Mouse (Mus musculus): ENCODE measurements around the gene Rpn1. TPM values are rescaled to one million over a fixed set of nuclear protein-coding genes. Genes with fewer than 3 reads are reported as not detected.
"Not testable (repeated sequence)": the region's sequence is repeated elsewhere in the genome, so short reads cannot be mapped to it uniquely, and the experiment has no call there.

The Rpn1 gene
- polyA plus RNA-seq, 1 experiment from 2014 or later = 227 TPM

DNA sequence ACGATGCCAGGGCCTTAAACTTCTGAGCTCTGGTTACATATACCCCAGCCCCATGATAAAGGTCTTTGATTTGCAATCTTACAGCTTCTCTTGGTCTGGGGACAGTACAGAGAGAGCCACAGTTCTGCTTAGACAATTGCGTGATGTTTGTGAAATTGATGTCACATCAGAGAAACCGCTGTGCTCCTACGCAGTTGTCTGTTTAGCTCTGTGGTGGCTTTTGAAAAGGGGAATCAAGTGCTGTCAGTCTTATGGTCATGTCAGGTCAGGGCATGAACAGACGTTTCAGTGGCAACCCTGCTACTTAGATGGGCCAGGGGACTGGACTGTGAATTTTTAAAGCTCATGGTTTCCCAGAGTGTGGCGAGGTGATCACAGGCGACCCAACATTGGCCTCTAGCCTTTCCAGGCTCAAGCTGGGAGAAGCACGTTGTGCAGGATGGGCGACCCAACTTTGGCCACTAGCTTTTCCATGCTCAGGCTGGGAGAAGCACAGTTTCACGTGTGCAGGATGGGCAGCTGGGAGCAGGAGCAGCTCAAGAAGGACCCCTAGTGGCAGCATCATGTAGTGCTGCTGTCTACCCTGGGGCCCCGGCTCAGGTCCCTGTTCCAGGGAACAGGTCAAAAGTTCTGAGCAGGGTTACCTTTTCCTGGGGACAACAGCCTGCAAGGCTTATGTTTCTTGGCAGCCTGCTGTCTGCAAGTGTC is 39.0 kb downstream of the Rpn1 start:
- H3K36me3 ChIP-seq = no peaks in the 10 kb centered on the region
- ATAC-seq (ENCODE audit: insufficient number of reproducible peaks, low FRiP score) = 0 out of 2 replicates have a peak, but pooled peaks have one; percentile 16
- peaks cover 9% of the 10 kb centered on the region for H3K4me1 ChIP-seq (replicated peaks)
- H3K9me3 ChIP-seq (replicated peaks) = 0 out of 2 replicates have a peak, but pooled peaks cover 3% of the 10 kb centered on the region
- H3K9ac ChIP-seq = peak overlapping the region; percentile 10; the same call in 1 of the 2 replicates
- H3K4me3 ChIP-seq = 0 out of 2 replicates have a peak overlapping the region, but pooled peaks have one; percentile 11
- no peak overlapping the region for H3K27ac ChIP-seq (ENCODE audit: poor library complexity, severe bottlenecking)
- H3K4me2 ChIP-seq = peak overlapping the region; percentile 58
- WGBS = 43% methylated on average over 11 of the region's 11 CpGs
- H3K27me3 ChIP-seq (replicated peaks) = peaks cover 33% of the 10 kb centered on the region

DNA sequence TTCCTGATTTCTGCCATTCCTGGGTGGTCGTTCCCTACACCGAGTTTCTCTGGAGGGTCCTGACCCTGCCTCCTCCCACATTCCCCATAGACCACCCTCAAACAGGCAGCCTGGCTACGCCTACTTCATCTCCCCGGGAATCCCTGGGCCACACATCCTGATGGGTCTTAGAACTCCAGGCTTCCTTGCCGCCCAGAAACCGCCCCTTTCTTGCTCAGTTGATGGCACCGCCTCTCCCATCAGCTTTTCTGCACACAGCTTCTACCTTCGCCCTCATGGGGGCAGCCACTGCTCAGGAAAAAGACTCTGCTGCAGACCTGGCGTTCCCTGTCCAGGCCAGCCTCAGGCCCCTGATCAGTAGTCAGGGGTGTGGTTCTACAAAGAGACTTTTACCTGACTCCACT is 39.6 kb downstream of the Rpn1 start:
- H3K36me3 ChIP-seq = no peaks in the 10 kb centered on the region
- 2% methylated on average over 9 of the region's 9 CpGs for WGBS
- peak overlapping the region; percentile 58 for H3K4me2 ChIP-seq
- peak; percentile 75; the same call in 1 of the 2 replicates for ATAC-seq (ENCODE audit: insufficient number of reproducible peaks, low FRiP score)
- peaks cover 3% of the 10 kb centered on the region; the same call in 1 of the 2 replicates for H3K9me3 ChIP-seq (replicated peaks)
- no peak overlapping the region for H3K27ac ChIP-seq (ENCODE audit: poor library complexity, severe bottlenecking)
- H3K4me1 ChIP-seq (replicated peaks) = peaks cover 9% of the 10 kb centered on the region
- H3K9ac ChIP-seq = peak overlapping the region; percentile 10; the same call in 1 of the 2 replicates
- H3K4me3 ChIP-seq = 0 out of 2 replicates have a peak overlapping the region, but pooled peaks have one; percentile 11
- peaks cover 35% of the 10 kb centered on the region for H3K27me3 ChIP-seq (replicated peaks)

DNA sequence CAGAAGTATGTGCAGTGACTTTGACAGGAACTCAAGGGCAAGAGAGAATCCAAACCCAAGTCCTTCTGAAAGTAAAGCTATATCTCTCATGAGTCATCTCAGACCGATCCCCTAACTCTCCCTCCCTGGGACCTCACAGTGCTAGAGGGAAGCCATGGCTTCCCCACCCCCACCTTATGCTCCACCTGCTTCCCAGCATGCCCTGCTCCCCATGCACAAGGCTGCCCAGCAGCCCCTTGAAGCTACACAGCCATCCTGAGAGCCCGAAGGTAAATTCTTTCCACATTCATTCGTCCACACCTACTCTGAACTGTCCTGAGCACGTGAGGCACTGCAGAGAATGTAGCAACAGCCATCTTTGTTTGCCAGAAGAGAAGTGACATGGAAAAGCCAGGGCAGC is 40.3 kb downstream of the Rpn1 start:
- WGBS = 64% methylated on average over 4 of the region's 4 CpGs
- H3K4me3 ChIP-seq = no peak overlapping the region
- peaks cover 9% of the 10 kb centered on the region for H3K4me1 ChIP-seq (replicated peaks)
- no peaks in the 10 kb centered on the region for H3K36me3 ChIP-seq
- H3K9ac ChIP-seq = no peak overlapping the region
- ATAC-seq (ENCODE audit: insufficient number of reproducible peaks, low FRiP score) = no peak
- peaks cover 37% of the 10 kb centered on the region for H3K27me3 ChIP-seq (replicated peaks)
- no peak overlapping the region for H3K27ac ChIP-seq (ENCODE audit: poor library complexity, severe bottlenecking)
- H3K9me3 ChIP-seq (replicated peaks) = no peaks in the 10 kb centered on the region; the same call in 1 of the 2 replicates
- H3K4me2 ChIP-seq = no peak overlapping the region

DNA sequence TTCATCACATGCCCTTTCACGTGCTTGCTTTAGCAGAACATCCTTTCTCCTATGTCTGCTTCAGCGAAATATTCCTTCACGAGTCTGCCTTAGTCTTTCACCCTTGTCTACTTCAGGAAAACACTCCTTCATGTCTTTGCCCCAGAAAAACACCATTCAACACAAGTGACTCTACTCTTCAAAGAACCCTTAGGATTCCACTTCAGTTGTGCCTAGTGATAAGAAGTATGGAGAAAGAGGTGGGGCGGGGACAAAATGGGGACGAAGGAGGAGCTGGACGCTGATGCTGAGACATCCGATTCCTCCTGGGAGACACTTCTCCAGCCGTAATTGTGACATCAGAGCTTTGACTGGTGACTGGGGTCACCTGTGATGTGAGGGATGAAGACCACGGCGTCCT is 41.5 kb downstream of the Rpn1 start:
- WGBS = 77% methylated on average over 10 of the region's 10 CpGs
- H3K27ac ChIP-seq (ENCODE audit: poor library complexity, severe bottlenecking); H3K9me3 ChIP-seq (replicated peaks); H3K4me2 ChIP-seq; H3K9ac ChIP-seq; H3K4me3 ChIP-seq; H3K4me1 ChIP-seq (replicated peaks); H3K36me3 ChIP-seq; ATAC-seq (ENCODE audit: insufficient number of reproducible peaks, low FRiP score): not testable (repeated sequence)
- H3K27me3 ChIP-seq (replicated peaks) = peaks cover 42% of the 10 kb centered on the region

DNA sequence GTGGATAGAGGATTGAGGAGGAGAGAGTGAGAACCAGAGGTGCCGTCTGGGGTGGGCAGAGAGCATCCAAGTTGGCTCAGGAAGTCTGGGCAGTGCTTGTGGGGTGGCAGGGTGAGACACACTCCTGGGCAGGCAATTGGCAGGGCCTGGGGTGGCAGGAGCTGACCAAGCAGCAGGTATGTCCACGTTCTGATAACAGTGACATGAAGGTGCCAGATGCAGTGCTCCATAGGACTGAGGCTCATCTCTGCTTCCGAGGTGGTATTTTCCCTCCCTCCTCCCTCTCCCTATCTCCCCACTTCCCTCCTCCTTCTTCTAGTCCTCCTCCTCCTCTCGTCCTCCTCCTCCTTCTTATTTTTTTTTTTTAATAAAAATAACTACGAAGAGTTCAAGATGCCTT is 47.2 kb downstream of the Rpn1 start:
- ATAC-seq (ENCODE audit: insufficient number of reproducible peaks, low FRiP score) = no peak
- Histone ChIP-seq H3K27ac (ENCODE audit: poor library complexity, severe bottlenecking) (no peak overlapping the region), H3K9ac (no peak overlapping the region), H3K36me3 (no peaks in the 10 kb centered on the region), H3K4me3 (0 out of 2 replicates have a peak overlapping the region, but pooled peaks have one; percentile 12), H3K4me1 (replicated peaks) (peaks cover 28% of the 10 kb centered on the region), H3K4me2 (peak overlapping the region; percentile 60), H3K9me3 (replicated peaks) (no peaks in the 10 kb centered on the region; the same call in 1 of the 2 replicates), H3K27me3 (replicated peaks) (peaks cover 74% of the 10 kb centered on the region)
- WGBS = 19% methylated on average over 5 of the region's 5 CpGs

DNA sequence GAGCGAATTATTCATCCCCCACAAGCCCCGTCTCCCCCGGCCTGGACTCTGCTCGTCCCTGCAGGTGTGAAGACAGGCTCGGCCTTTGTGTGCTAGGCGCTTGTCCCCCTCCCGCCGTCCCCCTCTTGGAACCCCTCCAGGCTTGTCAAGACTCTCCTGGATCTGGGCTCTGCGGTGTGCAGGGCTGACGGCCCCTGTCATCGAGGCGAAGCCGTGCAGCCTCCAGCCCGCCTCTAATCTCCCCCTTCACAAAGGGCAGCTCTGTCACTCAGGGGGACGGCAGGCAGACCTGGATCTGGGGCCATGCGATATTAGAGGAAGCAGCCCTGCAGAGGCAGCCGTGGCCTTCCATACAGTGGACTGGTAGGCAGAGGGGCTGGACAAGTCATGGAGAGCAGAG is 47.8 kb downstream of the Rpn1 start:
- H3K9ac ChIP-seq = no peak overlapping the region
- under 1% methylated on average over 17 of the region's 17 CpGs for WGBS
- 0 out of 2 replicates have a peak overlapping the region, but pooled peaks have one; percentile 12 for H3K4me3 ChIP-seq
- H3K9me3 ChIP-seq (replicated peaks) = no peaks in the 10 kb centered on the region; the same call in 1 of the 2 replicates
- peaks cover 31% of the 10 kb centered on the region for H3K4me1 ChIP-seq (replicated peaks)
- peak overlapping the region; percentile 60 for H3K4me2 ChIP-seq
- peaks cover 75% of the 10 kb centered on the region for H3K27me3 ChIP-seq (replicated peaks)
- ATAC-seq (ENCODE audit: insufficient number of reproducible peaks, low FRiP score) = peak; percentile 81
- H3K36me3 ChIP-seq = no peaks in the 10 kb centered on the region
- H3K27ac ChIP-seq (ENCODE audit: poor library complexity, severe bottlenecking) = 0 out of 2 replicates have a peak overlapping the region, but pooled peaks have one; percentile 16

DNA sequence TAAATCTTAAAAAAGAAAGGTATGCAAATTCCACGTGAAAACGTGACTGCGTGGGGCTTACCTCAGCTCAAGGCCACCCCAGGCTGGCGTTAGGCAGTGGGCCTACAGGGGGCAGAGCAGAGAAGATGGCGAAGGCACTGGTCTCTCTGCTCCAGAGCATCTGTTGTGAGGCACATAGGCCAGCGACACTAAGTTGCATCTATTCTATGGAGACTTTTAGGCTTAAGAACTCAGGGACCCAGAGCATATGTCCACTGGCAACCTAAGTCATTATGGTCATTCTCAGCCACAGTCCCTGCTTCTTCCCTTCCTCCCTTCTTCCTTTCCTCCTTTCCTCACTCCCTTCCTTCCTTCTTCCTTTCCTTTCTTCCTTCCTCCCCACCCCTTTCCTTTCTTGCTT is 48.8 kb downstream of the Rpn1 start:
- Histone ChIP-seq H3K4me3 (no peak overlapping the region), H3K4me1 (replicated peaks) (peaks cover 31% of the 10 kb centered on the region), H3K27me3 (replicated peaks) (peaks cover 75% of the 10 kb centered on the region), H3K9ac (no peak overlapping the region), H3K27ac (ENCODE audit: poor library complexity, severe bottlenecking) (no peak overlapping the region), H3K9me3 (replicated peaks) (no peaks in the 10 kb centered on the region; the same call in 1 of the 2 replicates), H3K4me2 (no peak overlapping the region), H3K36me3 (no peaks in the 10 kb centered on the region)
- no peak for ATAC-seq (ENCODE audit: insufficient number of reproducible peaks, low FRiP score)
- WGBS = 83% methylated on average over 6 of the region's 6 CpGs

DNA sequence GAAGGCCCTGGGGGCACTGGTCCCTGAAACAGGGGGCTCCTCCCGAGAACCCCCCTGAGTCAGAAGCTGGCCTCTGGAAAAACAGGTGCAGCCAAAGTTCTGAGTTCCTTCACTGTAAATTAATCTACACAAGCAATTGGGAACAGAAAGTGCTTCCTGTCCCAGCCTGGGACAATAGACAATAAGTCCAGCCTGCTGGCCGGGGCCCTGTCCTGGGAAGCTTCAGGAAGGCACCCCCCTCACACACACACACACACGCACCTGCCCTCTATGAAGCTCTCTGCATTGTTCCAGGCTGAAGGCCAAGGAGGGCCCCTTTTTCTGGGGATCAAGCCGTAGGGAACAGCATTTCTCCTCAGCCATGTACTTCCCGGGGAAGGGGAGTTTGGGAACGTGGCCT is 49.6 kb downstream of the Rpn1 start:
- Histone ChIP-seq H3K27me3 (replicated peaks) (peaks cover 75% of the 10 kb centered on the region), H3K4me3 (no peak overlapping the region), H3K27ac (ENCODE audit: poor library complexity, severe bottlenecking) (no peak overlapping the region), H3K4me2 (no peak overlapping the region), H3K4me1 (replicated peaks) (peaks cover 31% of the 10 kb centered on the region), H3K9ac (no peak overlapping the region), H3K9me3 (replicated peaks) (no peaks in the 10 kb centered on the region; the same call in 1 of the 2 replicates), H3K36me3 (no peaks in the 10 kb centered on the region)
- no peak for ATAC-seq (ENCODE audit: insufficient number of reproducible peaks, low FRiP score)
- 66% methylated on average over 6 of the region's 6 CpGs for WGBS

DNA sequence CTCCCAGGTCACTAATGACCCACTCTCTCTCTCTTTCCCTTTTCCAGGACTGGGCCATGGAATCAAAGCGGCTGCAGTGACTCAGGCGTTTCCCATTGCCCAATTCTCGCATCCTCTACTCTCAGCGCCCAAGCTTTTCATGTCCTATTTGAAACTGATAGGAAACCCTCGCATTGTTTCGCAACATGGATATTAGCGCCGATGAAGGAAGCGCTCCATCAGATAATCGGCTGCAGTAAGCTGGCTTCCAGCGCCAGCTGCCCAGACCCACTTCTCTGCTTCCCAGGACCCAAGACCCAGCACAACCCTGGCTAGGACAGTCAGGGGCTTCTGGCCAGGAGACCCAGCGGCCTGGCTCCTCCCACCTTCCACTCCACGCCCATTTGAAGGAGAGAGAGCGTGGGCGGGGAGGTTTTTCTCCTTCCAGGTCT is 51.9 kb downstream of the Rpn1 start:
- 23% methylated on average over 15 of the region's 15 CpGs for WGBS
- H3K27ac ChIP-seq (ENCODE audit: poor library complexity, severe bottlenecking) = no peak overlapping the region
- H3K9ac ChIP-seq = no peak overlapping the region
- H3K4me3 ChIP-seq = peak overlapping the region; percentile 20
- no peak for ATAC-seq (ENCODE audit: insufficient number of reproducible peaks, low FRiP score)
- H3K4me2 ChIP-seq = peak overlapping the region; percentile 62
- no peaks in the 10 kb centered on the region for H3K36me3 ChIP-seq
- H3K27me3 ChIP-seq (replicated peaks) = peaks cover 58% of the 10 kb centered on the region
- peaks cover 37% of the 10 kb centered on the region for H3K4me1 ChIP-seq (replicated peaks)
- H3K9me3 ChIP-seq (replicated peaks) = no peaks in the 10 kb centered on the region

DNA sequence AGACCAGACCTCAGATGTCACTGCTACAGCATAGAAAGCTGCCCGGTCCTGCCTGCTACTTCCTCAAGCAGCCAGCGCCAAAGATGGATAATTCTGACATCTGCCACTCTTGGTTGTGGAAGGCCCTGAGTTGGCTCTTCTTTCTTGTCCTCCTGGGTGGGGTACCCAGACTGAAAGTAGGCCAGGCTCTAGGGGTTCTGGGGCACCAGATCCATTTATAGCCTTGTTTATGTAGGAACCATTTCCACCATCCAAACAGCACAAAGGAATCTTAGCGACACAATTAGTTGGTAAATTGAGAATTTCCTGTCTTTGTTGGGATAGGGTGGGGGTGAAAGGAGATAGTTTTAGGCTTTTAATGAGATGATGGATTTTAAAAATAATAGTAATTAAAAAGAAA is 54.2 kb downstream of the Rpn1 start:
- no peak overlapping the region for H3K9ac ChIP-seq
- H3K4me2 ChIP-seq = no peak overlapping the region
- no peaks in the 10 kb centered on the region for H3K36me3 ChIP-seq
- H3K4me3 ChIP-seq = no peak overlapping the region
- ATAC-seq (ENCODE audit: insufficient number of reproducible peaks, low FRiP score) = no peak
- H3K4me1 ChIP-seq (replicated peaks) = peaks cover 17% of the 10 kb centered on the region
- peaks cover 48% of the 10 kb centered on the region for H3K27me3 ChIP-seq (replicated peaks)
- WGBS = 72% methylated on average over 3 of the region's 3 CpGs
- H3K27ac ChIP-seq (ENCODE audit: poor library complexity, severe bottlenecking) = no peak overlapping the region
- 0 out of 2 replicates have a peak, but pooled peaks cover 10% of the 10 kb centered on the region for H3K9me3 ChIP-seq (replicated peaks)

DNA sequence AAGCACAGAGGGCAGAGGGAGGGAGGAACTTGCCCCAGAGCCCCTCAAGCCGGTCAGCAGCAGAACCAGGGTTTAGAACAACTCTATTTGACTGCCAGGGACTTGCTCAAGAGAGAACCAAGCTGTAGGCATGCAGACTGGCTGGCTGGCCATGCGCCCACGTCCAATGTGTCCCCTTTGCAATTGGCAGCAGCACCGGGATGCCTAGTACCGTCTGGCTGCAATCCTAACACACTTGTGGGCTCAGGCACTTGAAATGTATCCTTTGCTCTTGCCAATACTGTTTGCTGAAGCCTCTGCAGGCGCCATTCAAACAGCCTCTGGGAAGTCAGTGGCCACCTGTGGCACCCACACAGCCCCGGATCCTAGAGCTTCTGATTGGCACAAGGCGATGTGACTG is 56.0 kb downstream of the Rpn1 start:
- ATAC-seq (ENCODE audit: insufficient number of reproducible peaks, low FRiP score) = no peak
- Histone ChIP-seq H3K9ac (no peak overlapping the region), H3K9me3 (replicated peaks) (0 out of 2 replicates have a peak, but pooled peaks cover 10% of the 10 kb centered on the region), H3K4me2 (no peak overlapping the region), H3K4me1 (replicated peaks) (peaks cover 17% of the 10 kb centered on the region), H3K27ac (ENCODE audit: poor library complexity, severe bottlenecking) (no peak overlapping the region), H3K4me3 (no peak overlapping the region), H3K27me3 (replicated peaks) (peaks cover 30% of the 10 kb centered on the region), H3K36me3 (no peaks in the 10 kb centered on the region)
- WGBS = 61% methylated on average over 8 of the region's 8 CpGs

Data from heart, embryonic 12.5 days (tissue).